Mouse (Mus musculus): ENCODE measurements at regions not wholly inside any gene's neighbourhood (a gene's known extent, or its start where the extent isn't known, plus 50 kb on each side); places are given as distances from the start of the nearest gene placed in this dataset.

- no peak overlapping the region for H3K4me3 ChIP-seq (ENCODE audit: insufficient read depth, poor library complexity, severe bottlenecking)
- no peaks in the 10 kb centered on the region for H3K79me3 ChIP-seq (ENCODE audit: low read depth)
- no peaks in the 10 kb centered on the region for H3K79me2 ChIP-seq (ENCODE audit: control insufficient read depth, insufficient read depth)
- no peaks in the 10 kb centered on the region for H3K27me3 ChIP-seq (ENCODE audit: control insufficient read depth, insufficient read depth, insufficient read length)
- no peaks in the 10 kb centered on the region for H3K36me3 ChIP-seq (ENCODE audit: control insufficient read depth, insufficient read depth)
- no peak overlapping the region for H3ac ChIP-seq (ENCODE audit: control insufficient read depth, insufficient read length, low read depth)
- no peak for TF ChIP-seq CEBPB (IDR thresholded peaks at IDR 0.05; ENCODE audit: low read depth)
- TF ChIP-seq MAX (IDR thresholded peaks at IDR 0.05): no peak
- TF ChIP-seq MYOG (IDR thresholded peaks at IDR 0.05; ENCODE audit: control insufficient read depth, extremely low read depth, insufficient read length): no peak
- TF ChIP-seq MYOD1 (IDR thresholded peaks at IDR 0.05; ENCODE audit: control insufficient read depth, insufficient read length, low read depth): no peak
- TF ChIP-seq USF1 (IDR thresholded peaks at IDR 0.05; ENCODE audit: low read depth): no peak
- TF ChIP-seq CTCF (IDR thresholded peaks at IDR 0.05; ENCODE audit: control insufficient read depth, insufficient read depth, insufficient read length): no peak
- no peak for TF ChIP-seq FOSL1 (IDR thresholded peaks at IDR 0.05; ENCODE audit: insufficient read depth, low read length, poor library complexity, severe bottlenecking)
Observed at GRCm38 (mm10) chr16:30756678-30757077, 157.2 kb downstream of the Fam43a start.

DNA sequence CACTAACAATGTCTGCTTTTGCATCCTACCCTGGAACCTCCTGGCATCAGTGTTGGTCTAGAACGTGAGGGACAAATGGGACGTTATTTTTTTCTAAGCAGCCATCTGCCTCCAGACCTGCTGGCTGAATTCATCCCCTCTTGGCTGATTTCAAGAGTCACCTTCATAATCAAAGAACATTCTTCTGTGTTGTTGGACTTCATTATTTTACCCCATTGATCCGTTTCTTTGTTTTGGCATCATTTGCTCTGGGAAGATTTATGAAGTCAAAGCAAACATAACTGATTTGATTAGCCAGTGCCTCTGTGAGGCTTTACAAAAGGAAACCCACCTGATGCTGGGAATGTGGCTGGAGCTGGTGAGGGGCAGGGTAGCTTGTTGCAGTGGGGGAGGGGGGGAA, 158.0 kb downstream of the Fam43a start:
- H3K27me3 ChIP-seq (ENCODE audit: control insufficient read depth, insufficient read depth, insufficient read length): no peaks in the 10 kb centered on the region
- TF ChIP-seq MYOD1 (IDR thresholded peaks at IDR 0.05; ENCODE audit: control insufficient read depth, insufficient read length, low read depth) (no peak), CTCF (IDR thresholded peaks at IDR 0.05; ENCODE audit: control insufficient read depth, insufficient read depth, insufficient read length) (no peak), MAX (IDR thresholded peaks at IDR 0.05) (no peak), CEBPB (IDR thresholded peaks at IDR 0.05; ENCODE audit: low read depth) (no peak), MYOG (IDR thresholded peaks at IDR 0.05; ENCODE audit: control insufficient read depth, extremely low read depth, insufficient read length) (no peak), FOSL1 (IDR thresholded peaks at IDR 0.05; ENCODE audit: insufficient read depth, low read length, poor library complexity, severe bottlenecking) (no peak)
- H3K79me3 ChIP-seq (ENCODE audit: low read depth): no peaks in the 10 kb centered on the region
- no peaks in the 10 kb centered on the region for H3K79me2 ChIP-seq (ENCODE audit: control insufficient read depth, insufficient read depth)
- H3K4me3 ChIP-seq (ENCODE audit: insufficient read depth, poor library complexity, severe bottlenecking): no peak overlapping the region
- H3ac ChIP-seq (ENCODE audit: control insufficient read depth, insufficient read length, low read depth): no peak overlapping the region
- no peaks in the 10 kb centered on the region for H3K36me3 ChIP-seq (ENCODE audit: control insufficient read depth, insufficient read depth)

- H3K4me3 ChIP-seq (ENCODE audit: insufficient read depth, poor library complexity, severe bottlenecking): no peak overlapping the region
- no peak for TF ChIP-seq MAX (IDR thresholded peaks at IDR 0.05)
- no peak for TF ChIP-seq FOSL1 (IDR thresholded peaks at IDR 0.05; ENCODE audit: insufficient read depth, low read length, poor library complexity, severe bottlenecking)
- no peak for TF ChIP-seq USF1 (IDR thresholded peaks at IDR 0.05; ENCODE audit: low read depth)
- TF ChIP-seq CTCF (IDR thresholded peaks at IDR 0.05; ENCODE audit: control insufficient read depth, insufficient read depth, insufficient read length): no peak
- TF ChIP-seq CEBPB (IDR thresholded peaks at IDR 0.05; ENCODE audit: low read depth): no peak
- TF ChIP-seq MYOG (IDR thresholded peaks at IDR 0.05; ENCODE audit: control insufficient read depth, extremely low read depth, insufficient read length): no peak
- H3ac ChIP-seq (ENCODE audit: control insufficient read depth, insufficient read length, low read depth): no peak overlapping the region
- H3K79me3 ChIP-seq (ENCODE audit: low read depth): no peaks in the 10 kb centered on the region
- no peaks in the 10 kb centered on the region for H3K27me3 ChIP-seq (ENCODE audit: control insufficient read depth, insufficient read depth, insufficient read length)
- H3K36me3 ChIP-seq (ENCODE audit: control insufficient read depth, insufficient read depth): no peaks in the 10 kb centered on the region
- H3K79me2 ChIP-seq (ENCODE audit: control insufficient read depth, insufficient read depth): no peaks in the 10 kb centered on the region
Observed at GRCm38 (mm10) chr16:30758041-30758440, 158.5 kb downstream of the Fam43a start.

DNA sequence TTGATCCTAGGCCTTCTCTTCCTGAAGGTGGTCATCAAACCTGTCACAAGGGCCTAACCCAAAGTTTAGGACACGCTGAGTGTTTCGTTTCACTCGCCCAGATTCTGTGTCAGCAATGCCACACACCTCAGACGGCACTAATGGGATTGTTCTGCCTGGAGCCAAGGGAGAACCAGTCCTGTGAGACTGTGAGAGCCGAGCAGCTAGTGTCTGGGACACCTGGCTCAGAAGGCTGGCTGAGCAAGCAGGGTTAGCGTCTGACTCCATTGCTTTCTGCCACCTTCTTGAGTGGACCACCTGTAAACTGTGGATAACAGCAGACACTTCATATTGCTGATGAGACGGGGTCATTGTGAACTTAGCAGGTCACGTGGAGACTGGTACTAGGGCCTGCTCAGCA, 160.0 kb downstream of the Fam43a start:
- Histone ChIP-seq H3K4me3 (ENCODE audit: insufficient read depth, poor library complexity, severe bottlenecking) (no peak overlapping the region), H3K79me2 (ENCODE audit: control insufficient read depth, insufficient read depth) (no peaks in the 10 kb centered on the region), H3ac (ENCODE audit: control insufficient read depth, insufficient read length, low read depth) (no peak overlapping the region), H3K27me3 (ENCODE audit: control insufficient read depth, insufficient read depth, insufficient read length) (no peaks in the 10 kb centered on the region), H3K79me3 (ENCODE audit: low read depth) (no peaks in the 10 kb centered on the region), H3K36me3 (ENCODE audit: control insufficient read depth, insufficient read depth) (no peaks in the 10 kb centered on the region)
- TF ChIP-seq MYOG (IDR thresholded peaks at IDR 0.05; ENCODE audit: control insufficient read depth, extremely low read depth, insufficient read length): no peak
- no peak for TF ChIP-seq MYOD1 (IDR thresholded peaks at IDR 0.05; ENCODE audit: control insufficient read depth, insufficient read length, low read depth)
- TF ChIP-seq CEBPB (IDR thresholded peaks at IDR 0.05; ENCODE audit: low read depth): no peak
- TF ChIP-seq FOSL1 (IDR thresholded peaks at IDR 0.05; ENCODE audit: insufficient read depth, low read length, poor library complexity, severe bottlenecking): no peak
- TF ChIP-seq MAX (IDR thresholded peaks at IDR 0.05): no peak
- TF ChIP-seq USF1 (IDR thresholded peaks at IDR 0.05; ENCODE audit: low read depth): no peak
- TF ChIP-seq CTCF (IDR thresholded peaks at IDR 0.05; ENCODE audit: control insufficient read depth, insufficient read depth, insufficient read length): no peak

GRCm38 (mm10) chr16:30761201-30761710, 161.7 kb downstream of the Fam43a start:
- no peaks in the 10 kb centered on the region for H3K79me2 ChIP-seq (ENCODE audit: control insufficient read depth, insufficient read depth)
- TF ChIP-seq MYOD1 (IDR thresholded peaks at IDR 0.05; ENCODE audit: control insufficient read depth, insufficient read length, low read depth) (no peak), MYOG (IDR thresholded peaks at IDR 0.05; ENCODE audit: control insufficient read depth, extremely low read depth, insufficient read length) (no peak), MAX (IDR thresholded peaks at IDR 0.05) (no peak), CEBPB (IDR thresholded peaks at IDR 0.05; ENCODE audit: low read depth) (no peak), USF1 (IDR thresholded peaks at IDR 0.05; ENCODE audit: low read depth) (no peak), FOSL1 (IDR thresholded peaks at IDR 0.05; ENCODE audit: insufficient read depth, low read length, poor library complexity, severe bottlenecking) (no peak), CTCF (IDR thresholded peaks at IDR 0.05; ENCODE audit: control insufficient read depth, insufficient read depth, insufficient read length) (no peak)
- H3K27me3 ChIP-seq (ENCODE audit: control insufficient read depth, insufficient read depth, insufficient read length): no peaks in the 10 kb centered on the region
- no peak overlapping the region for H3ac ChIP-seq (ENCODE audit: control insufficient read depth, insufficient read length, low read depth)
- H3K4me3 ChIP-seq (ENCODE audit: insufficient read depth, poor library complexity, severe bottlenecking): no peak overlapping the region
- no peaks in the 10 kb centered on the region for H3K36me3 ChIP-seq (ENCODE audit: control insufficient read depth, insufficient read depth)
- no peaks in the 10 kb centered on the region for H3K79me3 ChIP-seq (ENCODE audit: low read depth)

Measured in C2C12 (cell line).